8 mouse cellular contexts compared by ENCODE assay signal in the genomic region with DNA sequence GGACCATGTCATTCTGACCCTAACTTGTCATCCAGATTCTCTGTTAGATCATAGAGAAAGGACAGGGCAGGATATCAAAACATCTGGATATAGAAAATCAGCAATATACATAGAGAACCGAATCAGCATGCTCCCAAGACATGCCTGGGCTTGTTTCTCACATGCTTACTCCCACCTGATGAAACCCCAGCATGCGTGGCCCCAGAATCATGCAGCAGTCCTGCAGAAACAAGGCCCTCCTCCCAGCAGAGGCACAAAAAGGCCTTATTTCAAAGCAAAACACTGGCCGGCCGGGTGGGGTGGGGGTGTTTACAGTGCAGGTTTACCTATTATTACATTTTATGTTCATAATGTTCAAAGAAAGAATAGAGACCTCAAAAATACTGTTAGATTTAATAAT. TPM values are rescaled to one million over a fixed set of nuclear protein-coding genes. Genes with fewer than 3 reads are reported as not detected.
A peak's percentile ranks its signal among the peaks of the same experiment; 100 is the strongest.
DNase-seq lines count a peak whose midpoint lies in the region; ATAC-seq and TF ChIP-seq lines count a peak whose summit lies in the region.

No protein-coding gene starts in this region.

- no peaks in the 10 kb centered on the region for H3K9me3 ChIP-seq in hindbrain, embryonic 10.5 days
- H3K9me3 ChIP-seq in neural tube, embryonic 12.5 days, result no peaks in the 10 kb centered on the region

- H3K27ac ChIP-seq in left cerebral cortex, adult 2 months, result peak overlapping the region; percentile 9; the same call in 1 of the 2 replicates
- peak overlapping the region; percentile 45; the same call in 1 of the 2 replicates for H3K27ac ChIP-seq in hindbrain, embryonic 10.5 days
- H3K27ac ChIP-seq in neural tube, embryonic 12.5 days, result no peak overlapping the region

- peaks cover 23% of the 10 kb centered on the region for H3K4me1 ChIP-seq in hindbrain, embryonic 10.5 days (replicated peaks)
- peaks cover 15% of the 10 kb centered on the region for H3K4me1 ChIP-seq in neural tube, embryonic 12.5 days

- 0 out of 2 replicates have a peak overlapping the region, but pooled peaks have one; percentile 8 for H3K9ac ChIP-seq in neural tube, embryonic 12.5 days

- 48% methylated on average over 4 of the region's 4 CpGs for WGBS in hindbrain, embryonic 10.5 days
- 42% methylated on average over 4 of the region's 4 CpGs for WGBS in neural tube, embryonic 12.5 days

- intact Hi-C loops in left cerebral cortex, adult 2 months (cut with DNase I), result no loop called here
- intact Hi-C loops in left cerebral cortex, postnatal 4 days (cut with DNase I), result no loop called here

- H3K27me3 ChIP-seq in hindbrain, embryonic 10.5 days (ENCODE audit: insufficient read depth, poor library complexity, severe bottlenecking), result peaks cover 8% of the 10 kb centered on the region
- no peaks in the 10 kb centered on the region for H3K27me3 ChIP-seq in neural tube, embryonic 12.5 days (replicated peaks)

- DNase-seq in left cerebral cortex, adult 2 months (ENCODE audit: extremely low spot score in 1 of 2, low spot score in 2 of 2), result no peak
- DNase-seq in left cerebral cortex, postnatal 4 days, result no peak
- peak; percentile 85 for DNase-seq in ZHBTc4 (ENCODE audit: low read depth, low spot score)
- no peak for DNase-seq in hindbrain, embryonic 10.5 days (ENCODE audit: low spot score)
- no peak for DNase-seq in kidney, postnatal 10 days
- no peak for DNase-seq in spleen, adult 12 weeks (ENCODE audit: low spot score)

- no peak for TF ChIP-seq CTCF in left cerebral cortex, adult 2 months (IDR thresholded peaks at IDR 0.05)

- H3K36me3 ChIP-seq in hindbrain, embryonic 10.5 days, result peaks cover 5% of the 10 kb centered on the region
- H3K36me3 ChIP-seq in neural tube, embryonic 12.5 days, result peaks cover 3% of the 10 kb centered on the region; the same call in 1 of the 2 replicates

- H3K4me3 ChIP-seq in left cerebral cortex, adult 2 months, result peak overlapping the region; percentile 57
- H3K4me3 ChIP-seq in hindbrain, embryonic 10.5 days, result peak overlapping the region; percentile 83
- H3K4me3 ChIP-seq in neural tube, embryonic 12.5 days, result no peak overlapping the region

- no peak for ATAC-seq in neural tube, embryonic 12.5 days (ENCODE audit: low FRiP score, low read depth)
- ATAC-seq in granulocyte monocyte progenitor cell, adult 5-6 weeks (replicated peaks; ENCODE audit: poor library complexity, severe bottlenecking), result no peak

- H3K4me2 ChIP-seq in neural tube, embryonic 12.5 days (replicated peaks), result peak overlapping the region; percentile 74

RNA-seq across cellular contexts. Expression of gene Zmat3, which starts 1.6 kb away (rescaled TPM):
- total RNA-seq in left cerebral cortex, adult 2 months (2021), result 10 to 100 TPM; 83.8 to 85.9 TPM
- 10 to 100 TPM; 41.2 to 43.3 TPM for total RNA-seq in left cerebral cortex, postnatal 4 days (2021)
- 6.6 and 7.8 TPM in 2 replicates for polyA plus RNA-seq in hindbrain, embryonic 10.5 days (2016; fragmentation: Nextera tagmentation; extraction: Ambion mirVana)
- 8.2 and 8.7 TPM in 2 replicates for polyA plus RNA-seq in neural tube, embryonic 12.5 days (2016; fragmentation: Nextera tagmentation; extraction: Ambion mirVana)
- 0.97 and 0.98 TPM in 2 replicates for total RNA-seq in granulocyte monocyte progenitor cell, adult 5-6 weeks (2014; fragmentation: Nextera tagmentation)
- total RNA-seq in granulocyte monocyte progenitor cell, adult 5-6 weeks (2017), result under 0.01 and 0.22 TPM in 2 replicates

RNA-seq across cellular contexts. Expression of gene Pik3ca, which starts 33.3 kb away (rescaled TPM):
- 10 to 100 TPM; 60.8 to 66.7 TPM for total RNA-seq in left cerebral cortex, adult 2 months (2021)
- 10 to 100 TPM; 54.1 to 62.3 TPM for total RNA-seq in left cerebral cortex, postnatal 4 days (2021)
- polyA plus RNA-seq in hindbrain, embryonic 10.5 days (2016; fragmentation: Nextera tagmentation; extraction: Ambion mirVana), result 6.8 and 7.4 TPM in 2 replicates
- 15.7 and 18.9 TPM in 2 replicates for polyA plus RNA-seq in neural tube, embryonic 12.5 days (2016; fragmentation: Nextera tagmentation; extraction: Ambion mirVana)
- total RNA-seq in granulocyte monocyte progenitor cell, adult 5-6 weeks (2014; fragmentation: Nextera tagmentation), result 17.8 and 41.0 TPM in 2 replicates
- 21.0 and 25.3 TPM in 2 replicates for total RNA-seq in granulocyte monocyte progenitor cell, adult 5-6 weeks (2017)

Comparison
In these comparisons a context has a peak if more than half of its experiments do, and no peak if none do; other contexts are left out.
1. RNA of gene Zmat3, which starts 1.6 kb away (total RNA-seq): 83.8 to 85.9 TPM in left cerebral cortex, adult 2 months and 41.2 to 43.3 TPM in left cerebral cortex, postnatal 4 days; under 0.01 to 0.98 TPM in granulocyte monocyte progenitor cell, adult 5-6 weeks; every median in the first group is over 10 times any median in the second.